Mouse (Mus musculus) forebrain, embryonic 16.5 days (tissue): ENCODE data around the gene Spem1. TPM values are rescaled to one million over a fixed set of nuclear protein-coding genes. Genes with fewer than 3 reads are reported as not detected.

Experiments
- ATAC-seq: fragments of 200-750 bp; cut with Nextera tagmentation; 2 replicates; pipeline ENCODE4 v1.8.0; 2017; ENCODE audit warnings: mild to moderate bottlenecking, moderate library complexity
- H3K27ac ChIP-seq: fragments of 300-500 bp; sonication (generic); 2 replicates; pipeline ENCODE4 v1.5.1; 2014; ENCODE audit warnings: low read length, control low read depth
- H3K27me3 ChIP-seq: fragments of 300-500 bp; sonication (generic); replicated peaks from 2 replicates; pipeline ENCODE4 v1.6.1; 2014; ENCODE audit warnings: low read length; ENCODE audit not compliant: control insufficient read depth, insufficient read depth
- H3K36me3 ChIP-seq: fragments of 300-500 bp; sonication (generic); 2 replicates; pipeline ENCODE4 v1.6.1; 2014; ENCODE audit not compliant: control insufficient read depth, insufficient read depth
- H3K4me1 ChIP-seq: fragments of 300-500 bp; sonication (generic); replicated peaks from 2 replicates; pipeline ENCODE4 v1.6.1; 2014; ENCODE audit warnings: low read length; ENCODE audit not compliant: control insufficient read depth, insufficient read depth
- H3K4me2 ChIP-seq: fragments of 300-500 bp; sonication (generic); 2 replicates; pipeline ENCODE4 v1.6.1; 2014; ENCODE audit warnings: mild to moderate bottlenecking, low read length, control low read depth
- H3K4me3 ChIP-seq: fragments of 300-500 bp; sonication (generic); replicated peaks from 2 replicates; pipeline ENCODE4 v1.5.1; 2014; ENCODE audit warnings: mild to moderate bottlenecking, low read length, control low read depth
- H3K9ac ChIP-seq: fragments of 300-500 bp; sonication (generic); replicated peaks from 2 replicates; pipeline ENCODE4 v1.6.1; 2014; ENCODE audit warnings: low read depth, low read length, control low read depth
- H3K9me3 ChIP-seq: fragments of 300-500 bp; sonication (generic); 2 replicates; pipeline ENCODE4 v1.6.1; 2016; ENCODE audit warnings: low read length; ENCODE audit not compliant: control insufficient read depth
- WGBS: fragments of 180-500 bp; shearing (Covaris S2); extraction: QIAGEN DNeasy Blood & Tissue Kit; methylation state at CpG from one replicate; pipeline ENCODE4 v1.1.7; 2014; 5-methylcytosine and 5-hydroxymethylcytosine counted together
- polyA plus RNA-seq: library from polyadenylated mRNA; unstranded; fragments of >200 nt; fragmentation: Nextera tagmentation; extraction: Ambion mirVana; gene quantifications from 2 replicates; pipeline ENCODE4 v1.2.1, GENCODE M21; 2015

Gene Spem1
- polyA plus RNA-seq, 1 experiment from 2014 or later = 0.75 TPM

DNA sequence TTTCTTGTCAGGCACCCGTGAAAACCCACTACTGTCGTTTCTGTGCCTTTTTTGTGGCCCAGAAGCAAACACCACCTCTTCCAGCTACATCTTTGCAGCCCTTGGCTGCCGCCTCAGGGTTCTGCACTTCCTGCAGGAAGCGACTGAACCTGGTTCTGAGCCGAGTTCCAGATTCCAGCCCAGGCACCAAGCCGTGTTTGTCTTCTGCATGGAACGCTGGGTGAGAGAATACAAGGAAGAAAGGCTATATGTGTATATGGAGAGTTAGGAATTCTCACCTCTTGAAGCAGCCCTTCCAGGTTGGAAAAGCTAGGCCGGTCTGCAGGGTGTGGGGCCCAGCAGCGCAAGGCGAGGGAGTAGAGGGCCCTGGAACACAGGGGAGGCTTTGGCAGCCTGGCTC is 32.7 kb upstream of the Spem1 start:
- whole genome bisulfite sequencing = 89% methylated on average over 10 of the region's 10 CpGs
- Histone ChIP-seq H3K9ac (no peak overlapping the region), H3K4me2 (no peak overlapping the region), H3K27me3 (peaks cover 17% of the 10 kb centered on the region), H3K4me1 (no peaks in the 10 kb centered on the region), H3K36me3 (peaks cover 9% of the 10 kb centered on the region; the same call in 1 of the 2 replicates), H3K27ac (no peak overlapping the region), H3K9me3 (no peaks in the 10 kb centered on the region), H3K4me3 (no peak overlapping the region)
- no peak for ATAC-seq

DNA sequence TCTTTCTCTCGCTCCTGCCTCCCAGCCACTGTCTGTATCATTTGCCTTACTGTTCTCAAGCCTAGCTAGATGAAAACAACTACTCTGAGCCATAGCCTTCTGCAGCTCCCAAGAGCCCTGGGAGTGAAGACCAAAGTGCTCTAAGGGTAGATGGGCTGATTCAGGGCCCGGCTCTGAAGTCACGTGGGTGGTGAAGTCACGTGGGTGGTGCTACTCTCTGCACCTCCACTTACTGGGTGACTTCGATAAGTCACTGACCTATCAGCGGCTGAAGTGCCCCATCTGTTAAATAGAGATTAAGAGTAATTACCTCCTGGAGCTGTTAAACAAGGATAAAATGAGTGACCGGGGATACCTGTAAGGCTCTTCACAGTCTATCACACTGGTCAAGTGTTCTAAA is 32.0 kb upstream of the Spem1 start:
- H3K4me2 ChIP-seq = no peak overlapping the region
- H3K36me3 ChIP-seq = peaks cover 10% of the 10 kb centered on the region; the same call in 1 of the 2 replicates
- 80% methylated on average over 7 of the region's 7 CpGs for WGBS
- H3K4me1 ChIP-seq = no peaks in the 10 kb centered on the region
- H3K9me3 ChIP-seq = no peaks in the 10 kb centered on the region
- no peak overlapping the region for H3K27ac ChIP-seq
- no peak overlapping the region for H3K4me3 ChIP-seq
- H3K9ac ChIP-seq = no peak overlapping the region
- peaks cover 16% of the 10 kb centered on the region for H3K27me3 ChIP-seq
- no peak for ATAC-seq

DNA sequence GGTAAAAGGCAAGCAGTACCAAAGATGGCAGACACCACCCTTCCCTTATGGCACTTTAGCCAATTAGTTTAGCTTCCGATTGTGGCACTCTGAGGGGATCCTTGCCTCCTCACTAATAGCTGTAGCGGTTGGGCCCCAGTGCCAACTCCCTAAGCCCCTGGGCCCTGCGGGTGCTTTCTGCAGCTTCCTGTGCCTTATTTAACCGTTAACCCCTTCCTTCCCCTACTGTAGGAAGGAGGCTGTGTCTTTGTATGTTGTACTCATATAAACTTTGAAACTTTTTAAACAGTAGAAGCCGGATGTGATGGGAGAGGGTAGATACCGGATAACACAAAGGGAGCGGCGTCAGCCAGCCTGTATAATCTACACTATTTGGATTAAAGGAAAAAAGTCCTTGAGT is 28.8 kb upstream of the Spem1 start:
- Histone ChIP-seq H3K27ac (no peak overlapping the region), H3K4me1 (peaks cover 20% of the 10 kb centered on the region), H3K9me3 (no peaks in the 10 kb centered on the region), H3K36me3 (peaks cover 18% of the 10 kb centered on the region; the same call in 1 of the 2 replicates), H3K27me3 (no peaks in the 10 kb centered on the region), H3K9ac (no peak overlapping the region), H3K4me3 (no peak overlapping the region), H3K4me2 (no peak overlapping the region)
- no peak for ATAC-seq
- WGBS = 65% methylated on average over 8 of the region's 8 CpGs

DNA sequence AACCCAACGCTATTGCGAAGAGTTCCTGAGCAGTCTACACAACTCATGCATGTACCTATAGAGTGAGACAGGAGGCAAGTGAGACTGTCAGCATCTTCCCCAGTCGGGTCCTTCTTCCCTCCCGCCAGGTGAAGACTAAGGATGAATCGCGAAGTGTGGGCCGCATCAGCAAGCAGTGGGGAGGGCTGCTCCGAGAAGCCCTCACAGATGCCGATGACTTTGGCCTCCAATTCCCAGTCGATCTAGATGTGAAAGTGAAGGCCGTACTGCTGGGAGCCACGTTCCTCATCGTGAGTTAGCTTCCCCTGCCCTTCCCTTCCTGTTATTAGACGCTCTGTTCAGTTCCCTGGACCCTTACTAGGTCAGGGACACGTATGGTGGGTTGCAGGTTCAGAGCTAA is 27.9 kb upstream of the Spem1 start:
- no peak overlapping the region for H3K4me2 ChIP-seq
- no peak for ATAC-seq
- H3K9ac ChIP-seq = no peak overlapping the region
- H3K9me3 ChIP-seq = no peaks in the 10 kb centered on the region
- no peak overlapping the region for H3K4me3 ChIP-seq
- no peaks in the 10 kb centered on the region for H3K27me3 ChIP-seq
- H3K4me1 ChIP-seq = peaks cover 24% of the 10 kb centered on the region
- no peak overlapping the region for H3K27ac ChIP-seq
- WGBS = 95% methylated on average over 15 of the region's 15 CpGs
- peaks cover 18% of the 10 kb centered on the region; the same call in 1 of the 2 replicates for H3K36me3 ChIP-seq

DNA sequence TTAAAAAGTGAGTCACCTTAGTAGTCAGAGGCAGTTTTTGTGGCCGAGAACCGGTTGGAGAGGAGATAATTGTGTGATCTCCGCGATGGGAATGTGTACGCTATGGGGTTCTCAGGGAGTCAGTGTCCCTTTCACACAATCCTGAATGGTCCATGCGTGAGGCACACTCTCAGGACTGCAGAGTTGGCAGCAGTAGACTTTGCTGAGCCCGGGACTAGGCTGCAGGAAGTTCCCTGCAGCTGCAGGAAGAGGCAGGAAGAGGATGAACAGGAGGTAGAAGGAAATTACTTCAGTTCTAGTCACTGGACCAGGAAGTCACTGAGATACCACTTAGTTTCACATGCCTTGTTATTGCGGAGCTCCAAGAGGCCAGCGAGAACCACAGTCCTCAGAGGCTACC is 27.1 kb upstream of the Spem1 start:
- no peak overlapping the region for H3K4me2 ChIP-seq
- no peak overlapping the region for H3K4me3 ChIP-seq
- peaks cover 18% of the 10 kb centered on the region; the same call in 1 of the 2 replicates for H3K36me3 ChIP-seq
- no peak overlapping the region for H3K27ac ChIP-seq
- H3K4me1 ChIP-seq = peaks cover 24% of the 10 kb centered on the region
- H3K9me3 ChIP-seq = no peaks in the 10 kb centered on the region
- 91% methylated on average over 9 of the region's 9 CpGs for WGBS
- H3K27me3 ChIP-seq = no peaks in the 10 kb centered on the region
- ATAC-seq = no peak
- no peak overlapping the region for H3K9ac ChIP-seq

DNA sequence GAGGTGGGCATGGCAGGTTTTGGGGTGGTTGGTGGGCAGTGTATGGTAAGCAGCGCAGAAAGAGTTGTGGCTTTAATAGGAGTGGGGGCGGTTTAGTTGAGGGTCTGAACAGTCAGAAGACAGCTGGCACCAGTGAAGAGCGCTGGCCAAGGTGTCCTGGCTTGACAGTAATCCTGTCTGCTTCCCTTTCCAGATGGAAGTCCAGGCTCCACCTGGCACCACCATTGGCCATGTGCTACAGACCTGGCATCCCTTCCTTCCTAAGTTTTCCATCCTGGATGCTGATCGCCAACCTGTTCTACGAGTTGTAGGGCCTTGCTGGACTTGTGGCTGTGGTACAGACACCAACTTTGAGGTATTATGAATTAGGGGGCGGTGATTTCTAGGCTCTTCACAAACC is 26.0 kb upstream of the Spem1 start:
- ATAC-seq = no peak
- no peaks in the 10 kb centered on the region for H3K9me3 ChIP-seq
- peaks cover 18% of the 10 kb centered on the region; the same call in 1 of the 2 replicates for H3K36me3 ChIP-seq
- 97% methylated on average over 6 of the region's 6 CpGs for WGBS
- no peak overlapping the region; the same call in 1 of the 2 replicates for H3K9ac ChIP-seq
- no peak overlapping the region for H3K27ac ChIP-seq
- H3K4me1 ChIP-seq = peaks cover 24% of the 10 kb centered on the region
- peak overlapping the region; percentile 53 for H3K4me2 ChIP-seq
- H3K27me3 ChIP-seq = no peaks in the 10 kb centered on the region
- H3K4me3 ChIP-seq = no peak overlapping the region

DNA sequence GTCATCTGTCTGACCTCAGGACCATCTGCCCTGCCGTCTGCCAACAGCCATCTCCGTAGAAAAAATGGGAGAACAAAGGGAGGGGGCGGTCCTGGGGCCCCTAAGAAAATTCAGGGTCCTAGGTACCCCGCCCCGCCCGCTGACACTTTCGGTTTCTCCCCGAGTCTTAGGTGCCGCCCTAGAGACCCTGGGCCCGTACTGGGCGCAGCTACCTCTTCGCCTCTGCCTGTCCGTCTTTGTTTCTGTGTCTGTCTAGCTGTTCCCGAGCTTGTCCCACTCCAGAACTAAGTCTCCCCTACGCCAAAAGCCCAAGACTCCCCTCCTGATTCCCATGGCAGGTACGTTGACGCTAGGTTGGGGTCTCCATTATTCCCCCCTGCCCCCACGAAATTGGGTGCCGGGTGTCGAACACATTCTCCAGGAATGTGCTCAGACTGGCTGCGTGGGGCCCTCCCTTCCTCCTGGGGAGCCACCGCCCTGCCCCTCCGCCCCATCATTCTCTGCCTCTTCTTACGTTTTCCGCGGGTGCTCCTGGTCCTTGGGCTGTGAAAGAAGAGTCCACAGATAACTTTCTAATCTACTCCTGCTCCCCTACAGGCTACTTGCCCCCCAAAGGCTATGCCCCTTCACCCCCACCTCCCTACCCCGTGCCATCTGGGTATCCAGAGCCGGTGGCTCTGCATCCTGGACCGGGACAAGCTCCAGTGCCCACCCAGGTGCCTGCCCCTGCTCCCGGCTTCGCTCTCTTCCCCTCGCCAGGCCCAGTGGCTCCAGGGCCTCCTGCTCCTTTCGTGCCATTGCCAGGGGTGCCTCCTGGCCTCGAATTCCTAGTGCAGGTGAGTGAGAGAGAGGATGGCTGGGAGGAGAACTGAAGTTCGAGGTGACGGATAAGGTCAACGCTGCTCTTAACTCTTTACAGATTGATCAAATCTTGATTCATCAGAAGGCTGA is 25.0 kb upstream of the Spem1 start:
- peaks cover 18% of the 10 kb centered on the region; the same call in 1 of the 2 replicates for H3K36me3 ChIP-seq
- peaks cover 24% of the 10 kb centered on the region for H3K4me1 ChIP-seq
- H3K4me2 ChIP-seq = peak overlapping the region; percentile 53
- peak; percentile 41 for ATAC-seq
- H3K9ac ChIP-seq = peak overlapping the region; percentile 89
- WGBS = 11% methylated on average over 37 of the region's 37 CpGs
- H3K4me3 ChIP-seq = peak overlapping the region; percentile 76
- no peaks in the 10 kb centered on the region for H3K9me3 ChIP-seq
- H3K27ac ChIP-seq = peak overlapping the region; percentile 95
- no peaks in the 10 kb centered on the region for H3K27me3 ChIP-seq

DNA sequence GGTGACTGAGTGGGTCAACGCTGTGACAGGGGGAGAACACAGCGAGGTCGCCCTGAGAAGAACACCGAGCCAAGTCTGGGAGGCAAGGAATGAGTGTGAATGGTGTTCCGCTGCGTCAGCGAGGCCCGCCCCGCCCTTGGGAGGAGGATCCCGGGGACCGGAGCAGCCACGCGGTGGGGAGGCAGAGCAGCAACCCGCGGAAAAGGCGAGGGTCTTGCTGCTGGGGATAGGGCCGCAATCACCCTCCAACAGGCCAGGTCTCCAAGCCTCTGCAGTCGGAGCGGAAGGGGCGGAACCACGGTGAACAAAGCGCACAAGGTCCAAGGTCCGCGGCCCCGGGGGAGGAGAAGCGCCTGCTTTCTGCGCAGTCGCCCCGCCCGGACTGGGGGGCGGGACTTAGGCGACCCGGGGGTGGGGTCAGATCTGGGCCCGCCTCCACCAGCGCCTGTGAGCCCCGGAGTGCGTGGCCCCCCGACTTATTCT is 24.3 kb upstream of the Spem1 start, which contains the start of gene Plscr3:
TSS of gene Plscr3 (plus strand) at position 179 of the 483 bp plus-strand sequence.
- Histone ChIP-seq H3K9ac (peak within 1 kb of the TSS; percentile 89), H3K9me3 (no peaks in the 10 kb centered on the region), H3K4me3 (peak within 1 kb of the TSS; percentile 76), H3K36me3 (peaks cover 18% of the 10 kb centered on the region; the same call in 1 of the 2 replicates), H3K27me3 (no peaks in the 10 kb centered on the region), H3K4me2 (peak within 1 kb of the TSS; percentile 53), H3K4me1 (peaks cover 24% of the 10 kb centered on the region), H3K27ac (peak within 1 kb of the TSS; percentile 95)
- ATAC-seq = peak; percentile 95
- under 1% methylated on average over 38 of the region's 38 CpGs for WGBS

DNA sequence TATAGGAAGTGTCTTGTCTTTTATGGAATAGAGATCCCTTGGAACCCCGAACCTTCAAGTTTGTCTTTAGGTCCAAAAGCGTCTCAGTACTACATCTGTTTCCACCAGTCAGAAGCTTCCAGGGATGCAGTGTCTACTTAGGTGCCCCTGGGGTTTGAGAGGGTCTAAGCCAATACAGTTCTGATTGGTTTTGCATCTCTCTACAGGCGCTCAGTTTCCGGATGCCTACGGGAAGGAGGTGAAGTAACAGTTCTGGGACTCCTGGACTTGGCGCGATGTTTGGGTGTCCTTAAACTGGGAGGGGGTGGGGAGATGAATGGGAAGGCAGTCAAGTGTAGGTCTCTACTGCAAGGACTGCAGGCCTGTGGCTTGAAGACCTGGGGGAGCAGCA is 16.7 kb upstream of the Spem1 start:
- H3K9me3 ChIP-seq = no peaks in the 10 kb centered on the region
- no peaks in the 10 kb centered on the region for H3K27me3 ChIP-seq
- peak overlapping the region; percentile 76 for H3K4me2 ChIP-seq
- peak overlapping the region; percentile 86 for H3K27ac ChIP-seq
- ATAC-seq = no peak
- peaks cover 35% of the 10 kb centered on the region for H3K4me1 ChIP-seq
- peak overlapping the region; percentile 69 for H3K9ac ChIP-seq
- H3K4me3 ChIP-seq = peak overlapping the region; percentile 79
- no peaks in the 10 kb centered on the region for H3K36me3 ChIP-seq
- 1% methylated on average over 7 of the region's 7 CpGs for WGBS
